Mouse (Mus musculus) heart, embryonic 15.5 days (tissue): ENCODE results near the gene Marcksl1. TPM values are rescaled to one million over a fixed set of nuclear protein-coding genes. Genes with fewer than 3 reads are reported as not detected.
A peak's percentile ranks its signal among the peaks of the same experiment; 100 is the strongest.

Source experiments
- ATAC-seq: fragments of 200-750 bp; cut with Nextera tagmentation; replicated peaks from 2 replicates; pipeline ENCODE4 v1.8.0; 2017; ENCODE audit warnings: low read depth, moderate TSS enrichment; ENCODE audit not compliant: insufficient number of reproducible peaks, insufficient read depth, low FRiP score
- H3K27ac ChIP-seq: fragments of 300-500 bp; sonication (generic); 2 replicates; pipeline ENCODE4 v1.5.1; 2015; ENCODE audit warnings: mild to moderate bottlenecking, inconsistent platforms
- H3K27me3 ChIP-seq: fragments of 300-500 bp; sonication (generic); 2 replicates; pipeline ENCODE4 v1.6.1; 2015; ENCODE audit warnings: inconsistent platforms
- H3K36me3 ChIP-seq: fragments of 300-500 bp; sonication (generic); 2 replicates; pipeline ENCODE4 v1.6.1; 2015; ENCODE audit warnings: mild to moderate bottlenecking, inconsistent platforms
- H3K4me1 ChIP-seq: fragments of 300-500 bp; sonication (generic); replicated peaks from 2 replicates; pipeline ENCODE4 v1.6.1; 2015; ENCODE audit warnings: inconsistent platforms
- H3K4me2 ChIP-seq: fragments of 300-500 bp; sonication (generic); 2 replicates; pipeline ENCODE4 v1.6.1; 2015; ENCODE audit warnings: inconsistent platforms, mild to moderate bottlenecking, moderate library complexity
- H3K4me3 ChIP-seq: fragments of 300-500 bp; sonication (generic); 2 replicates; pipeline ENCODE4 v1.5.1; 2015; ENCODE audit warnings: mild to moderate bottlenecking, inconsistent platforms
- H3K9ac ChIP-seq: fragments of 300-500 bp; sonication (generic); 2 replicates; pipeline ENCODE4 v1.6.1; 2015; ENCODE audit warnings: mild to moderate bottlenecking, inconsistent platforms
- H3K9me3 ChIP-seq: fragments of 300-500 bp; sonication (generic); replicated peaks from 2 replicates; pipeline ENCODE4 v1.6.1; 2016; ENCODE audit warnings: inconsistent platforms
- WGBS: fragments of 180-500 bp; shearing (Covaris S2); methylation state at CpG from one replicate; pipeline ENCODE4 v1.1.7; 2015; ENCODE audit warnings: mixed read lengths; 5-methylcytosine and 5-hydroxymethylcytosine counted together
- polyA plus RNA-seq: library from polyadenylated mRNA; unstranded; fragments of >200 nt; fragmentation: Nextera tagmentation; extraction: Ambion mirVana; gene quantifications from 2 replicates; pipeline ENCODE4 v1.2.1, GENCODE M21; 2015

The Marcksl1 gene
- polyA plus RNA-seq, 1 experiment from 2014 or later = 283 TPM

- H3K27ac ChIP-seq = peak overlapping the region; percentile 94
- no peak for ATAC-seq
- 0 out of 2 replicates have a peak overlapping the region, but pooled peaks have one; percentile 71 for H3K9ac ChIP-seq
- no peaks in the 10 kb centered on the region for H3K36me3 ChIP-seq
- peak overlapping the region; percentile 82 for H3K4me2 ChIP-seq
- no peaks in the 10 kb centered on the region for H3K9me3 ChIP-seq
- H3K27me3 ChIP-seq = no peaks in the 10 kb centered on the region
- H3K4me1 ChIP-seq = peaks cover 71% of the 10 kb centered on the region
- 81% methylated on average over 8 of the region's 8 CpGs for WGBS
- H3K4me3 ChIP-seq = peak overlapping the region; percentile 64
Measured at GRCm38 (mm10) chr4:129500017-129500416, 13.4 kb upstream of the Marcksl1 start.

- H3K36me3 ChIP-seq = no peaks in the 10 kb centered on the region
- H3K4me3 ChIP-seq = peak overlapping the region; percentile 64
- peak overlapping the region; percentile 82 for H3K4me2 ChIP-seq
- H3K27me3 ChIP-seq = no peaks in the 10 kb centered on the region
- H3K4me1 ChIP-seq = peaks cover 64% of the 10 kb centered on the region
- peak overlapping the region; percentile 94 for H3K27ac ChIP-seq
- H3K9me3 ChIP-seq = no peaks in the 10 kb centered on the region
- WGBS = 2% methylated on average over 46 of the region's 49 CpGs
- H3K9ac ChIP-seq = peak overlapping the region; percentile 71
- peak; percentile 89 for ATAC-seq
Measured at GRCm38 (mm10) chr4:129500607-129501566, 12.5 kb upstream of the Marcksl1 start.

GRCm38 (mm10) chr4:129502327-129502888, 11.0 kb upstream of the Marcksl1 start:
- H3K4me3 ChIP-seq = no peak overlapping the region
- 46% methylated on average over 9 of the region's 9 CpGs for WGBS
- no peaks in the 10 kb centered on the region for H3K27me3 ChIP-seq
- H3K36me3 ChIP-seq = no peaks in the 10 kb centered on the region
- H3K4me1 ChIP-seq = peaks cover 53% of the 10 kb centered on the region
- no peak for ATAC-seq
- no peak overlapping the region for H3K4me2 ChIP-seq
- no peak overlapping the region for H3K9ac ChIP-seq
- peak overlapping the region; percentile 18 for H3K27ac ChIP-seq
- H3K9me3 ChIP-seq = no peaks in the 10 kb centered on the region

GRCm38 (mm10) chr4:129502901-129503444, 10.4 kb upstream of the Marcksl1 start:
- H3K27ac ChIP-seq = peak overlapping the region; percentile 18
- no peaks in the 10 kb centered on the region for H3K27me3 ChIP-seq
- peaks cover 57% of the 10 kb centered on the region for H3K4me1 ChIP-seq
- no peak overlapping the region for H3K9ac ChIP-seq
- no peak overlapping the region for H3K4me2 ChIP-seq
- ATAC-seq = no peak
- H3K4me3 ChIP-seq = no peak overlapping the region
- no peaks in the 10 kb centered on the region for H3K36me3 ChIP-seq
- 48% methylated on average over 11 of the region's 11 CpGs for WGBS
- H3K9me3 ChIP-seq = no peaks in the 10 kb centered on the region

- Histone ChIP-seq H3K4me2 (no peak overlapping the region), H3K9ac (no peak overlapping the region), H3K4me3 (no peak overlapping the region), H3K36me3 (no peaks in the 10 kb centered on the region), H3K27ac (no peak overlapping the region), H3K4me1 (peaks cover 53% of the 10 kb centered on the region), H3K27me3 (no peaks in the 10 kb centered on the region), H3K9me3 (no peaks in the 10 kb centered on the region)
- no peak for ATAC-seq
- 91% methylated on average over 3 of the region's 3 CpGs for WGBS
Measured at GRCm38 (mm10) chr4:129505511-129505910, 7.9 kb upstream of the Marcksl1 start.

GRCm38 (mm10) chr4:129507434-129508236, 5.7 kb upstream of the Marcksl1 start:
- Histone ChIP-seq H3K4me3 (no peak overlapping the region), H3K4me1 (peaks cover 38% of the 10 kb centered on the region), H3K9ac (no peak overlapping the region; the same call in 1 of the 2 replicates), H3K27ac (peak overlapping the region; percentile 68), H3K27me3 (no peaks in the 10 kb centered on the region), H3K9me3 (no peaks in the 10 kb centered on the region), H3K36me3 (no peaks in the 10 kb centered on the region), H3K4me2 (peak overlapping the region; percentile 28; the same call in 1 of the 2 replicates)
- WGBS = 53% methylated on average over 9 of the region's 10 CpGs
- no peak; the same call in 1 of the 2 replicates for ATAC-seq

GRCm38 (mm10) chr4:129508237-129508515, 5.2 kb upstream of the Marcksl1 start:
- Histone ChIP-seq H3K9me3 (no peaks in the 10 kb centered on the region), H3K4me2 (peak overlapping the region; percentile 28; the same call in 1 of the 2 replicates), H3K36me3 (no peaks in the 10 kb centered on the region), H3K27ac (peak overlapping the region; percentile 68), H3K27me3 (no peaks in the 10 kb centered on the region), H3K9ac (no peak overlapping the region), H3K4me3 (no peak overlapping the region), H3K4me1 (peaks cover 36% of the 10 kb centered on the region)
- WGBS = 33% methylated on average over 3 of the region's 3 CpGs
- peak; percentile 50 for ATAC-seq

- H3K9me3 ChIP-seq = no peaks in the 10 kb centered on the region
- 63% methylated on average over 15 of the region's 15 CpGs for WGBS
- ATAC-seq = no peak
- H3K4me1 ChIP-seq = peaks cover 29% of the 10 kb centered on the region
- H3K27me3 ChIP-seq = no peaks in the 10 kb centered on the region
- no peak overlapping the region for H3K4me2 ChIP-seq
- no peak overlapping the region for H3K27ac ChIP-seq
- H3K36me3 ChIP-seq = no peaks in the 10 kb centered on the region
- no peak overlapping the region for H3K9ac ChIP-seq
- no peak overlapping the region for H3K4me3 ChIP-seq
Measured at GRCm38 (mm10) chr4:129508834-129509600, 4.4 kb upstream of the Marcksl1 start.

GRCm38 (mm10) chr4:129509650-129510049, 3.7 kb upstream of the Marcksl1 start:
- Histone ChIP-seq H3K9ac (no peak overlapping the region), H3K9me3 (no peaks in the 10 kb centered on the region), H3K4me1 (peaks cover 27% of the 10 kb centered on the region), H3K27me3 (no peaks in the 10 kb centered on the region), H3K27ac (no peak overlapping the region), H3K4me3 (no peak overlapping the region), H3K4me2 (no peak overlapping the region), H3K36me3 (no peaks in the 10 kb centered on the region)
- 67% methylated on average over 3 of the region's 3 CpGs for WGBS
- no peak for ATAC-seq

- Histone ChIP-seq H3K4me3 (no peak overlapping the region), H3K27ac (no peak overlapping the region), H3K36me3 (no peaks in the 10 kb centered on the region), H3K9me3 (no peaks in the 10 kb centered on the region), H3K4me1 (peaks cover 36% of the 10 kb centered on the region), H3K27me3 (no peaks in the 10 kb centered on the region), H3K4me2 (no peak overlapping the region), H3K9ac (no peak overlapping the region)
- ATAC-seq = no peak
- WGBS = 65% methylated on average over 6 of the region's 6 CpGs
Measured at GRCm38 (mm10) chr4:129510723-129511412, 2.5 kb upstream of the Marcksl1 start.
